Mouse (Mus musculus) small intestine, adult 2 months (tissue): Measurements from ENCODE around the gene Vps9d1. TPM values are rescaled to one million over a fixed set of nuclear protein-coding genes. Genes with fewer than 3 reads are reported as not detected.
A peak's percentile ranks its signal among the peaks of the same experiment; 100 is the strongest.
"Not testable (repeated sequence)": the region's sequence is repeated elsewhere in the genome, so short reads cannot be mapped to it uniquely, and the experiment has no call there.

Source experiments
- H3K27ac ChIP-seq: fragments of 200-500 bp; 2 replicates; pipeline ENCODE4 v1.5.1; 2012; ENCODE audit warnings: low read depth, low read length, control low read depth, inconsistent platforms; ENCODE audit not compliant: insufficient read depth
- H3K27me3 ChIP-seq: fragments of 200-500 bp; 2 replicates; pipeline ENCODE4 v1.6.1; 2012; ENCODE audit warnings: mild to moderate bottlenecking, moderate library complexity, low read length, inconsistent platforms; ENCODE audit not compliant: control insufficient read depth, insufficient read depth
- H3K36me3 ChIP-seq: fragments of 200-500 bp; 2 replicates; pipeline ENCODE4 v1.6.1; 2012; ENCODE audit warnings: mild to moderate bottlenecking, low read length, control low read depth, inconsistent platforms; ENCODE audit not compliant: control insufficient read depth, insufficient read depth
- H3K4me1 ChIP-seq: fragments of 200-500 bp; 2 replicates; pipeline ENCODE4 v1.6.1; 2012; ENCODE audit warnings: low read length, inconsistent platforms, mixed read lengths; ENCODE audit not compliant: control insufficient read depth, insufficient read depth, insufficient read length
- H3K4me3 ChIP-seq: fragments of 200-500 bp; 2 replicates; pipeline ENCODE4 v1.5.1; 2012; ENCODE audit warnings: low read depth, mild to moderate bottlenecking, control low read depth, inconsistent platforms, low read length, moderate library complexity
- CTCF ChIP-seq: fragments of 200-500 bp; IDR thresholded peaks from 2 replicates; pipeline ENCODE4 v1.5.1; 2012; ENCODE audit warnings: low read depth, mild to moderate bottlenecking, control low read depth, inconsistent platforms, low read length, moderate library complexity, mixed read lengths; ENCODE audit not compliant: insufficient replicate concordance, insufficient read length; ENCODE audit errors: extremely low read depth
- POLR2A ChIP-seq: fragments of 200-500 bp; IDR thresholded peaks from 2 replicates; pipeline ENCODE4 v1.6.1; 2012; ENCODE audit warnings: low read depth, mild to moderate bottlenecking, control low read depth, inconsistent platforms, low read length, moderate library complexity
- WGBS: fragments of 180-500 bp; shearing (Covaris S2); methylation state at CpG from one replicate; pipeline ENCODE4 v1.1.7; 2018; 5-methylcytosine and 5-hydroxymethylcytosine counted together
- polyA plus RNA-seq: library from polyadenylated mRNA; depleted of rRNA; stranded (reverse); fragments of >200 nt; gene quantifications from 2 replicates; pipeline ENCODE4 v1.2.3, GENCODE M21; 2012; rRNA removed

The Vps9d1 gene
- polyA plus RNA-seq, 1 experiment = 106 TPM

DNA sequence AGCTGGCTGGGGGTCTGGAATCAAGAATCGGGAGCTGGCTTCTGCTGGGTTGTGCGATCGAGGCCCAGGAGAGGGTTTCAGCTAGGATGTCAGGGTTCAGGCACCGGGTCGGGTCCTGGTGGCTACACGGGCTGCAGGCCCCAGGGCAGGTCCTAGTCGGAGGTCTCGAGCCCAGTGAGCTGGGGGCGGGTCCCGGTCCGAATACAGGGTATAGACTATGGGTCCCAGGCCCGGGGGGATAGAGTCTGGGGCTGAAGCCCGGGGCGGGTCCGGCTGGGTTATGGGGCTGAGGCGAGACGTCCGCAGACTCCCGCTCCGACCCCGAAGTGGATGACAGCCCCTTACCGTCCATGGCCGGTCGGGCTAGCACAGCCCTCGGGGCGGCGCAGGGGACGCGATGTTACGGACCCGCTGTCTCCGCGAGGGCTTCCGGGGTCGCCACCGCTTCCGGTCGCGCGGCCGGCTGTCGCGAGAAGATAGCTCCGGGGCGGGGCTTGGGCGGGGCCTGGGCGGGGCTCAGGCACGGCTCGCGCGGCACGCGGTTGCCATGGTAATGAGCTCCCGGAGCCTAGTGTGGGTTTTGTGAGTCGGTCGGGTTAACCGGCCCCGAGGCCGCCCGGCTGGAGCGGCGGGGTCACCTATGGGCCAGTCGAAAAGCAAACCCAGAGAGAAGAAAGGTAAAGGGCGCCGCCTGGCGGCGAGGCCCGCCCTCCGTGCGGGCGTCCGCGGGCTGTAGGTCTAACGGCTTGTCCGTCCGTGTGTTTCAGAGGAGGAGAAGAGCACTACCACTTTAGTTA is 41.6 kb downstream of the Vps9d1 start, which contains the start of the genes Chmp1a and Spata33:
TSS of gene Chmp1a (minus strand) at position 443 of the 797 bp plus-strand sequence.
TSS of gene Spata33 (plus strand) at position 512 of the 797 bp plus-strand sequence.
- Histone ChIP-seq H3K27ac (peak within 1 kb of the TSS; percentile 48), H3K4me1 (peaks cover 4% of the 10 kb centered on the region), H3K27me3 (no peaks in the 10 kb centered on the region), H3K36me3 (peaks cover 25% of the 10 kb centered on the region), H3K4me3 (peak within 1 kb of the TSS; percentile 71)
- WGBS = under 1% methylated on average over 76 of the region's 76 CpGs
- TF ChIP-seq CTCF (peak; percentile 91), POLR2A (peak; percentile 80)

DNA sequence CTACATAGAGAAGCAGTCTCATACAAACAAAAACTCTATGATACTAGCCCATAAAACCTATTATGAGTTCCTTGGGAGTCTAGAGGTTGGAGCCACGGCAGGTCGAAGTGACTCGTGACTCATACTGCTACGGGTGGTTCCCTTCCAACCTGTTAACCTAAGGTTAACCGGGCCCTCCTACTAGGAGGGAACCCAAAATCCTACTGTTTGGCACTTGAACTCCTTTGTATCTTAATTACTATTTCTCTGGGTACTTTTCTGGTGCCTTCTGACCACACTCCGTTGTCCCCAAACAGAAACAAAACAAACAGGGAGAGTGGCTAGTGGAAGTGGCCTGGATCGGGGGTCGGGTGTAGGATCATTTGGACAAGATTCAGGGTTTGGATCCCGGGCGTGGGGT is 42.3 kb downstream of the Vps9d1 start:
- H3K27me3 ChIP-seq = no peaks in the 10 kb centered on the region
- peaks cover 4% of the 10 kb centered on the region for H3K4me1 ChIP-seq
- no peak for TF ChIP-seq CTCF
- no peak for TF ChIP-seq POLR2A
- WGBS = 7% methylated on average over 10 of the region's 10 CpGs
- H3K27ac ChIP-seq = peak overlapping the region; percentile 48
- H3K4me3 ChIP-seq = peak overlapping the region; percentile 71
- peaks cover 31% of the 10 kb centered on the region for H3K36me3 ChIP-seq

DNA sequence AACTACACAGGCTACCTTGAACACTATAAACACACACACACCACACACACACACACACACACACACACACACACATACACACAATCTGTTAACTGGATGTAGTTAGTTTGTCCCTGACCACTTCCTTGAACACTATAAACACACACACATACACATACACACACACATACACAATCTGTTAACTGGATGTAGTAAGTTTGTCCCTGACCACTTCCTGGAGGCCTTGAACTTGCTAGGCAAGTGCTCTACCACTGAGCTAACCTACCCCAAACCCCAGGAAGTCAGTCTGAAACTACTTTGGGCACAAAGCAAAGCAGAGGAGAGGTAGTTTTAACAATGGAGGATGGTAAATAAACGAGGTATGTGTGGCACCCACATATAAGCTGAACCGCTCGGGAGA is 50.6 kb downstream of the Vps9d1 start:
- no peak for TF ChIP-seq POLR2A
- TF ChIP-seq CTCF = no peak
- Histone ChIP-seq H3K4me3 (no peak overlapping the region), H3K36me3 (peaks cover 37% of the 10 kb centered on the region), H3K27me3 (no peaks in the 10 kb centered on the region), H3K4me1 (no peaks in the 10 kb centered on the region), H3K27ac (no peak overlapping the region)
- WGBS = 78% methylated on average over 3 of the region's 3 CpGs

DNA sequence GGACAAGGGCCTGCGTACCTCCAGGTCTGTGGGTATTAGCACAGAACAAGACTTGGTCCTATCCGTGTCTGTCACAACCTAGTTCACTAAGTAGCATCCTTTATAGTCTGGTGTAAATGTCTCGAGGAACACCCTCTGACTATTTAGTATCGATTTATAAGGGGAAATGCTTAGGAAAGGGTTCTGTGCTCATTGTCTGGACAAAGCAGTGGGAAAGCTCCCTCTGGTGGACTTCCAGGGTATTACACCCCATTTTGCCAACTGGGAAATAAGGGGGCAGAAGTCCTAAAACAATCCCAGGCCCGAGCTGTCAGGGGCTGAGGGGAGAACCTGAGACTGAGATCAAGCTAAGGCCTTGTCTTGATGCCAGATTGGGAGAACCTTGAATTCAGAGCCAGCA is 51.9 kb downstream of the Vps9d1 start:
- Histone ChIP-seq H3K27me3 (no peaks in the 10 kb centered on the region), H3K27ac (no peak overlapping the region), H3K4me3 (no peak overlapping the region), H3K36me3 (peaks cover 25% of the 10 kb centered on the region), H3K4me1 (peaks cover 4% of the 10 kb centered on the region; the same call in 1 of the 2 replicates)
- no peak for TF ChIP-seq POLR2A
- peak; percentile 58; the same call in 1 of the 2 replicates for TF ChIP-seq CTCF
- 20% methylated on average over 5 of the region's 5 CpGs for WGBS

DNA sequence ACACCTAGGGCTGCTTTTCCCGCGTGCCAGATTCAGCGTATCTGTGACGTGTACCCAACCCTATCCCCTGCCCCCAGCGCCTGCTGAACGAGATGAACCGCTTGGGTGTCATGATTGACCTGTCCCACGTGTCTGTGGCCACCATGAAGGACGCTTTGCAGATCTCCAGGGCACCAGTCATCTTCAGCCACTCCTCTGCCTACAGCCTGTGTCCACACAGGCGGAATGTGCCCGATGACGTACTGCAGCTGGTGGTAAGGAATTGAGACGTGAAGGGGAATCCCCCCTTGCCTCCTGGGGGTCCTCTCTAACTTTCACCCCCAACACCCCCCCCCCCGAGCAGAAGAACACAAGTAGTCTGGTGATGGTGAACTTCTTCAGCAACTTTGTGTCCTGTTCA is 54.3 kb downstream of the Vps9d1 start:
- Histone ChIP-seq H3K4me3 (no peak overlapping the region), H3K27ac (no peak overlapping the region), H3K27me3 (no peaks in the 10 kb centered on the region), H3K4me1 (peaks cover 6% of the 10 kb centered on the region; the same call in 1 of the 2 replicates), H3K36me3 (peaks cover 7% of the 10 kb centered on the region; the same call in 1 of the 2 replicates)
- no peak for TF ChIP-seq POLR2A
- no peak for TF ChIP-seq CTCF
- WGBS = 64% methylated on average over 14 of the region's 14 CpGs

DNA sequence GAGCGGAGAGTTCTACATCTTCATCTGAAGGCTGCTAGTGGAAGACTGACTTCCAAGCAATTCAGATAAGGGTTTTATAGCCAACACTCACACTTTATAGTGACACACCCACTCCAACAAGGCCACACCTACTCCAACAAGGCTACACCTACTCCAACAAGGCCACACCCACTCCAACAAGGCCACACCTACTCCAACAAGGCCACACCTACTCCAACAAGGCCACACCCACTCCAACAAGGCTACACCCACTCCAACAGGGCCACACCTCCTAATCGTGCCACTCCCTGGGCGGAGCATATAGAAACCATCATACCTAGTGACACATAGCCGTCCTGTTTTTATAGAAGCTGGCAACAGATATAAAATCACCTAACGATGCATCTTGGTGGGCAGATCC is 57.1 kb downstream of the Vps9d1 start:
- peaks cover 12% of the 10 kb centered on the region; the same call in 1 of the 2 replicates for H3K4me1 ChIP-seq
- not testable (repeated sequence) for H3K4me3 ChIP-seq, H3K27me3 ChIP-seq, H3K27ac ChIP-seq, H3K36me3 ChIP-seq
- 27% methylated on average over 5 of the region's 5 CpGs for WGBS

DNA sequence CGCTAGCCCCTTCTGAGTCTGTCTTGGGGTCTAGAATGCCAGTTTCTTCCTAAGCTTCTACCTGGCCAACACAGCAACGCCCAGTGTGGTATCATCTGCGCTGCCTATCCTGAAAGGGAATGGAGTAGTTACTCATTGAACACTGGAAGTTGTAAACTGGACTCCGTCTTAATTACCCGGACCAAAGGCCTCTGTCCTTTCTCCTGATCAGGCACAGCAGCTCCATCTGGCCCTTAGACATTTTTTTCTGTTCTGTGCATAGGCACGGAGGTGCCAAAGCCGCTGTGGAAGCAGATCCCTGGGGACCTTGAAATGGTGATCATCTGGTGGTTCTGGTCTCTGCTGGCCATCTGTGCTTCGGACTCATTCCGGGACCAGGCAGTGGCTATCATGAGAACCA is 60.4 kb downstream of the Vps9d1 start:
- 50% methylated on average over 9 of the region's 9 CpGs for WGBS
- H3K27ac ChIP-seq = peak overlapping the region; percentile 92
- H3K4me3 ChIP-seq = peak overlapping the region; percentile 65
- TF ChIP-seq CTCF = no peak
- TF ChIP-seq POLR2A = peak; percentile 71
- no peaks in the 10 kb centered on the region for H3K27me3 ChIP-seq
- H3K4me1 ChIP-seq = peaks cover 28% of the 10 kb centered on the region; the same call in 1 of the 2 replicates
- H3K36me3 ChIP-seq = no peaks in the 10 kb centered on the region

Other genes starting within 250 kb of the Vps9d1 start
- 23.9 and 79.9 TPM in 2 replicates for gene Ankrd11, start 212.1 kb downstream of the Vps9d1 start, polyA plus RNA-seq
- 54.1 and 132 TPM in 2 replicates for gene Spg7, start 191.4 kb downstream of the Vps9d1 start, polyA plus RNA-seq
- 2,280 and 2,994 TPM in 2 replicates for gene Rpl13, start 152.0 kb downstream of the Vps9d1 start, polyA plus RNA-seq
- gene Cpne7, start 137.0 kb downstream of the Vps9d1 start, polyA plus RNA-seq = 0.77 and 0.94 TPM in 2 replicates
- gene Sult5a1, start 96.0 kb downstream of the Vps9d1 start, polyA plus RNA-seq = 0.19 and 0.41 TPM in 2 replicates
- 152 and 830 TPM in 2 replicates for gene Dpep1, start 68.1 kb downstream of the Vps9d1 start, polyA plus RNA-seq
- gene Chmp1a, start 41.6 kb downstream of the Vps9d1 start, polyA plus RNA-seq = 77.5 and 148 TPM in 2 replicates
- gene Spata33, start 41.5 kb downstream of the Vps9d1 start, polyA plus RNA-seq = 0.10 and 0.13 TPM in 2 replicates
- 20.7 and 27.7 TPM in 2 replicates for gene Cdk10, start 29.5 kb downstream of the Vps9d1 start, polyA plus RNA-seq
- gene Spata2l, start 18.1 kb downstream of the Vps9d1 start, polyA plus RNA-seq = 11.8 and 19.0 TPM in 2 replicates
- 20.8 and 33.8 TPM in 2 replicates for gene Zfp276, start 153 bp downstream of the Vps9d1 start, polyA plus RNA-seq
- 10.9 and 14.1 TPM in 2 replicates for gene Fanca, start 64.2 kb upstream of the Vps9d1 start, polyA plus RNA-seq
- 20.9 and 56.2 TPM in 2 replicates for gene Spire2, start 78.4 kb upstream of the Vps9d1 start, polyA plus RNA-seq
- gene Tcf25, start 119.4 kb upstream of the Vps9d1 start, polyA plus RNA-seq = 82.6 and 128 TPM in 2 replicates
- not detected in 2 replicates for gene Mc1r, start 152.8 kb upstream of the Vps9d1 start, polyA plus RNA-seq
- gene Tubb3, start 157.1 kb upstream of the Vps9d1 start, polyA plus RNA-seq = 5.5 and 9.5 TPM in 2 replicates
- 14.9 and 18.4 TPM in 2 replicates for gene Def8, start 169.2 kb upstream of the Vps9d1 start, polyA plus RNA-seq
- 10.5 and 16.6 TPM in 2 replicates for gene Afg3l1, start 223.6 kb upstream of the Vps9d1 start, polyA plus RNA-seq